Mouse (Mus musculus) heart, embryonic 12.5 days (tissue): ENCODE measurements at regions not wholly inside any gene's neighbourhood (a gene's known extent, or its start where the extent isn't known, plus 50 kb on each side); places are given as distances from the start of the nearest gene placed in this dataset.

ENCODE experiments used
- ATAC-seq: fragments of 200-750 bp; cut with Nextera tagmentation; 2 replicates; pipeline ENCODE4 v1.8.0; 2017; ENCODE audit warnings: moderate TSS enrichment, moderate library complexity; ENCODE audit not compliant: insufficient number of reproducible peaks, low FRiP score
- H3K27ac ChIP-seq: fragments of 300-500 bp; sonication (generic); 2 replicates; pipeline ENCODE4 v1.5.1; 2016; ENCODE audit warnings: mild to moderate bottlenecking, moderate library complexity; ENCODE audit not compliant: poor library complexity, severe bottlenecking
- H3K27me3 ChIP-seq: fragments of 300-500 bp; sonication (generic); replicated peaks from 2 replicates; pipeline ENCODE4 v1.6.1; 2016; ENCODE audit warnings: mild to moderate bottlenecking, moderate library complexity
- H3K36me3 ChIP-seq: fragments of 300-500 bp; sonication (generic); 2 replicates; pipeline ENCODE4 v1.6.1; 2016; ENCODE audit warnings: mild to moderate bottlenecking, moderate library complexity
- H3K4me1 ChIP-seq: fragments of 300-500 bp; sonication (generic); replicated peaks from 2 replicates; pipeline ENCODE4 v1.6.1; 2016; ENCODE audit warnings: mild to moderate bottlenecking
- H3K4me2 ChIP-seq: fragments of 300-500 bp; sonication (generic); 2 replicates; pipeline ENCODE4 v1.6.1; 2016; ENCODE audit warnings: mild to moderate bottlenecking, moderate library complexity
- H3K4me3 ChIP-seq: fragments of 300-500 bp; sonication (generic); 2 replicates; pipeline ENCODE4 v1.5.1; 2016; ENCODE audit warnings: mild to moderate bottlenecking
- H3K9ac ChIP-seq: fragments of 300-500 bp; sonication (generic); 2 replicates; pipeline ENCODE4 v1.6.1; 2016; ENCODE audit warnings: mild to moderate bottlenecking, moderate library complexity
- H3K9me3 ChIP-seq: fragments of 300-500 bp; sonication (generic); replicated peaks from 2 replicates; pipeline ENCODE4 v1.6.1; 2016; ENCODE audit warnings: mild to moderate bottlenecking, moderate library complexity
- WGBS: fragments of 180-500 bp; shearing (Covaris S2); methylation state at CpG from one replicate; pipeline ENCODE4 v1.1.7; 2016; 5-methylcytosine and 5-hydroxymethylcytosine counted together

GRCm38 (mm10) chr2:178686167-178686601, 255.9 kb downstream of the Cdh26 start:
- Histone ChIP-seq H3K9ac (no peak overlapping the region), H3K4me3 (no peak overlapping the region), H3K4me2 (no peak overlapping the region), H3K4me1 (peaks cover 25% of the 10 kb centered on the region), H3K27ac (no peak overlapping the region), H3K36me3 (no peaks in the 10 kb centered on the region), H3K9me3 (no peaks in the 10 kb centered on the region), H3K27me3 (no peaks in the 10 kb centered on the region)
- WGBS, result 57% methylated on average over 7 of the region's 7 CpGs
- ATAC-seq, result no peak

GRCm38 (mm10) chr2:178688586-178688985, 258.3 kb downstream of the Cdh26 start:
- Histone ChIP-seq H3K27ac (no peak overlapping the region), H3K9ac (no peak overlapping the region), H3K4me1 (peaks cover 22% of the 10 kb centered on the region), H3K4me2 (no peak overlapping the region), H3K4me3 (no peak overlapping the region), H3K9me3 (no peaks in the 10 kb centered on the region), H3K36me3 (no peaks in the 10 kb centered on the region), H3K27me3 (no peaks in the 10 kb centered on the region)
- ATAC-seq, result no peak
- WGBS, result 73% methylated on average over 6 of the region's 6 CpGs

GRCm38 (mm10) chr2:178691190-178691864, 261.0 kb downstream of the Cdh26 start:
- H3K27ac ChIP-seq, result no peak overlapping the region

GRCm38 (mm10) chr2:178691865-178692228, 261.5 kb downstream of the Cdh26 start:
- Histone ChIP-seq H3K27ac (no peak overlapping the region), H3K4me1 (peaks cover 14% of the 10 kb centered on the region)
- ATAC-seq, result no peak

More at GRCm38 (mm10) chr2:178691190-178691864, 261.0 kb downstream of the Cdh26 start:
- Histone ChIP-seq H3K27me3 (no peaks in the 10 kb centered on the region), H3K4me3 (no peak overlapping the region), H3K9me3 (no peaks in the 10 kb centered on the region), H3K36me3 (no peaks in the 10 kb centered on the region), H3K4me1 (peaks cover 14% of the 10 kb centered on the region), H3K9ac (no peak overlapping the region), H3K4me2 (no peak overlapping the region)
- ATAC-seq, result no peak
- 65% methylated on average over 13 of the region's 13 CpGs for WGBS

GRCm38 (mm10) chr2:178692231-178692630, 261.9 kb downstream of the Cdh26 start:
- no peak overlapping the region for H3K27ac ChIP-seq
- 74% methylated on average over 3 of the region's 3 CpGs for WGBS
- H3K4me2 ChIP-seq, result no peak overlapping the region
- peaks cover 13% of the 10 kb centered on the region for H3K4me1 ChIP-seq
- H3K27me3 ChIP-seq, result no peaks in the 10 kb centered on the region
- H3K36me3 ChIP-seq, result no peaks in the 10 kb centered on the region
- ATAC-seq, result no peak
- no peak overlapping the region for H3K4me3 ChIP-seq
- H3K9ac ChIP-seq, result no peak overlapping the region
- no peaks in the 10 kb centered on the region for H3K9me3 ChIP-seq

More at GRCm38 (mm10) chr2:178691865-178692228, 261.5 kb downstream of the Cdh26 start:
- Histone ChIP-seq H3K4me2 (no peak overlapping the region), H3K36me3 (no peaks in the 10 kb centered on the region), H3K9me3 (no peaks in the 10 kb centered on the region), H3K4me3 (no peak overlapping the region), H3K27me3 (no peaks in the 10 kb centered on the region), H3K9ac (no peak overlapping the region)
- WGBS, result 79% methylated on average over 4 of the region's 4 CpGs

GRCm38 (mm10) chr2:178698648-178699047, 268.3 kb downstream of the Cdh26 start:
- no peak overlapping the region for H3K4me2 ChIP-seq
- H3K36me3 ChIP-seq, result no peaks in the 10 kb centered on the region
- H3K4me3 ChIP-seq, result no peak overlapping the region
- no peaks in the 10 kb centered on the region for H3K4me1 ChIP-seq
- H3K27ac ChIP-seq, result no peak overlapping the region
- no peak for ATAC-seq
- no peak overlapping the region for H3K9ac ChIP-seq
- no peaks in the 10 kb centered on the region for H3K27me3 ChIP-seq
- H3K9me3 ChIP-seq, result no peaks in the 10 kb centered on the region
- WGBS, result 71% methylated on average over 13 of the region's 13 CpGs

GRCm38 (mm10) chr2:178700825-178701224, 270.5 kb downstream of the Cdh26 start:
- 68% methylated on average over 3 of the region's 3 CpGs for WGBS
- Histone ChIP-seq H3K4me3 (no peak overlapping the region), H3K36me3 (no peaks in the 10 kb centered on the region), H3K4me2 (no peak overlapping the region), H3K9me3 (no peaks in the 10 kb centered on the region), H3K27ac (no peak overlapping the region), H3K4me1 (no peaks in the 10 kb centered on the region), H3K9ac (no peak overlapping the region), H3K27me3 (no peaks in the 10 kb centered on the region)
- ATAC-seq, result no peak

GRCm38 (mm10) chr2:178704510-178704909, 274.2 kb downstream of the Cdh26 start:
- no peak overlapping the region for H3K27ac ChIP-seq
- no peaks in the 10 kb centered on the region for H3K9me3 ChIP-seq
- no peak for ATAC-seq
- H3K4me1 ChIP-seq, result no peaks in the 10 kb centered on the region
- H3K9ac ChIP-seq, result no peak overlapping the region
- H3K36me3 ChIP-seq, result no peaks in the 10 kb centered on the region
- WGBS, result 69% methylated on average over 3 of the region's 3 CpGs
- H3K27me3 ChIP-seq, result no peaks in the 10 kb centered on the region
- no peak overlapping the region for H3K4me2 ChIP-seq
- H3K4me3 ChIP-seq, result no peak overlapping the region

GRCm38 (mm10) chr2:178708649-178709048, 278.3 kb downstream of the Cdh26 start:
- Histone ChIP-seq H3K27me3 (no peaks in the 10 kb centered on the region), H3K4me3 (no peak overlapping the region), H3K36me3 (no peaks in the 10 kb centered on the region), H3K4me2 (no peak overlapping the region), H3K9ac (no peak overlapping the region), H3K27ac (no peak overlapping the region), H3K4me1 (no peaks in the 10 kb centered on the region), H3K9me3 (no peaks in the 10 kb centered on the region)
- ATAC-seq, result no peak
- 49% methylated on average over 2 of the region's 2 CpGs for WGBS

GRCm38 (mm10) chr2:178709192-178709881, 279.0 kb downstream of the Cdh26 start:
- Histone ChIP-seq H3K9me3 (no peaks in the 10 kb centered on the region), H3K27me3 (no peaks in the 10 kb centered on the region), H3K9ac (no peak overlapping the region), H3K27ac (no peak overlapping the region), H3K4me2 (no peak overlapping the region), H3K4me1 (no peaks in the 10 kb centered on the region), H3K36me3 (no peaks in the 10 kb centered on the region), H3K4me3 (no peak overlapping the region)
- 61% methylated on average over 5 of the region's 5 CpGs for WGBS
- no peak for ATAC-seq

GRCm38 (mm10) chr2:178710001-178710400, 279.7 kb downstream of the Cdh26 start:
- WGBS, result 80% methylated on average over 3 of the region's 3 CpGs
- H3K4me1 ChIP-seq, result no peaks in the 10 kb centered on the region
- no peak overlapping the region for H3K4me2 ChIP-seq
- H3K4me3 ChIP-seq, result no peak overlapping the region
- H3K36me3 ChIP-seq, result no peaks in the 10 kb centered on the region
- ATAC-seq, result no peak
- no peak overlapping the region for H3K9ac ChIP-seq
- H3K27ac ChIP-seq, result no peak overlapping the region
- no peaks in the 10 kb centered on the region for H3K9me3 ChIP-seq
- H3K27me3 ChIP-seq, result no peaks in the 10 kb centered on the region
